In the genomic region with DNA sequence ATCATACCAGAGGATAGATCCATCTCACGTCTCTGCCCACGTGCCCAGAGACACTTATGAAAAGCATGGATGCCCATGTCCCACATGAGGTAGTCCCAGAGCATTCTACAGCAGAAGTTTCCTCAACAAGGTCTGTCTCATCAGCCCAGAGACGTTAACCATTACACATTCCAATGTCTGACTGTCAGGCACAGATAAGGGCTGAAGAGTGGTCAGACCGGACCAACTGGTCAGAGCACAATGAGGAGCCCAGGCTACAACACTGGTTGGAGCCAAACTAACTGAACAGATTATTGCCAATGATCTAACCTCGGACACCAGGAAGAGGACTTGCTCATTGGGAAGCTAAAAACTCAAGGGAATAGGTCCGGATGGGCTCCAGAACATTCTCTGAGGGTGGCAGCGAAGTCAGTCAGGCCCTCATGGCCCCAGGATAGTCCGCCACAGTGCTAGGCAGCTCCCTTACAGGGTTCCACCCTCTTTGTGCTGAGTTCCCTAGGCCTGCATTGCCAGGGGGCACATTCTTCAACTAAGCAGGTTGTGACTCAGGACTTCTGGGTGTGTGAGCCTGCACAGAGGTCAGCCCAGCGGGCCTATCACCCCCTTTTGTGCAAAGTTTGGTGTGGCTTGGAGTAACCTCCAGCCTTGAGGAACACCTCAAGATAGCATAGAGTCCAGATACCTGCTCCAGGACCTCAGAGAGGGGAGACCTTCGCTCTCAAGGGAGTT, we compare ENCODE assay signal across 12 mouse cellular contexts. TPM values are rescaled to one million over a fixed set of nuclear protein-coding genes. Genes with fewer than 3 reads are reported as not detected.
A peak's percentile ranks its signal among the peaks of the same experiment; 100 is the strongest.
DNase-seq lines count a peak whose midpoint lies in the region; ATAC-seq and TF ChIP-seq lines count a peak whose summit lies in the region.
"Had no signal": no experiment of that assay in that cellular context is flagged by ENCODE, and none has a peak within 500 bp of the region (broad histone marks: within the 10 kb centered on the region; RNA-seq: fewer than 3 reads in every experiment).

Gene Syt8 (plus strand): TSS at position 714 of the 729 bp plus-strand sequence.

- TF ChIP-seq POLR2A in embryonic fibroblast, embryonic 13.5 days (IDR thresholded peaks at IDR 0.05; ENCODE audit: low read depth, low read length) = no peak
- no peak for TF ChIP-seq POLR2A in thymus, adult 2 months (IDR thresholded peaks at IDR 0.05; ENCODE audit: control insufficient read depth, extremely low read depth, insufficient read depth, low read length, poor library complexity)

- no peak within 1 kb of the TSS for H3K27ac ChIP-seq in hindbrain, embryonic 12.5 days
- H3K27ac ChIP-seq in hindbrain, embryonic 13.5 days = no peak within 1 kb of the TSS
- peak within 1 kb of the TSS; percentile 2; the same call in 1 of the 2 replicates for H3K27ac ChIP-seq in embryonic fibroblast, embryonic 13.5 days (ENCODE audit: insufficient read depth, low read length)
- no peak within 1 kb of the TSS for H3K27ac ChIP-seq in lung, postnatal 0 days (ENCODE audit: low read length)
- no peak within 1 kb of the TSS for H3K27ac ChIP-seq in thymus, adult 2 months (ENCODE audit: control insufficient read depth, insufficient read depth, low read length)
- H3K27ac ChIP-seq: neural tube, embryonic 12.5 days had no signal

- H3K4me2 ChIP-seq in hindbrain, embryonic 12.5 days (replicated peaks) = no peak within 1 kb of the TSS
- H3K4me2 ChIP-seq in hindbrain, embryonic 13.5 days = no peak within 1 kb of the TSS
- no peak within 1 kb of the TSS; the same call in 1 of the 2 replicates for H3K4me2 ChIP-seq in lung, postnatal 0 days (replicated peaks; ENCODE audit: low read depth, low read length)
- H3K4me2 ChIP-seq: neural tube, embryonic 12.5 days had no signal

- TF ChIP-seq CTCF in embryonic fibroblast, embryonic 13.5 days (IDR thresholded peaks at IDR 0.05; ENCODE audit: borderline replicate concordance, insufficient read depth, low read length) = no peak
- no peak for TF ChIP-seq CTCF in lung, postnatal 0 days (IDR thresholded peaks at IDR 0.05)
- TF ChIP-seq CTCF in thymus, adult 2 months (IDR thresholded peaks at IDR 0.05; ENCODE audit: borderline replicate concordance, control insufficient read depth, extremely low read depth, insufficient read depth, low read length, poor library complexity) = no peak

- no peaks in the 10 kb centered on the region for H3K9me3 ChIP-seq in hindbrain, embryonic 12.5 days (replicated peaks)
- H3K9me3 ChIP-seq in hindbrain, embryonic 13.5 days = no peaks in the 10 kb centered on the region
- no peaks in the 10 kb centered on the region for H3K9me3 ChIP-seq in lung, postnatal 0 days (ENCODE audit: low read length)
- H3K9me3 ChIP-seq: neural tube, embryonic 12.5 days had no signal

- ATAC-seq in hindbrain, embryonic 12.5 days (ENCODE audit: low FRiP score) = no peak
- ATAC-seq in hindbrain, embryonic 13.5 days (ENCODE audit: low FRiP score) = no peak
- ATAC-seq in lung, postnatal 0 days = no peak

- H3K9ac ChIP-seq in hindbrain, embryonic 12.5 days = peak within 1 kb of the TSS; percentile 36; the same call in 1 of the 2 replicates
- H3K9ac ChIP-seq in hindbrain, embryonic 13.5 days = no peak within 1 kb of the TSS
- H3K9ac ChIP-seq in lung, postnatal 0 days (replicated peaks; ENCODE audit: low read depth) = no peak within 1 kb of the TSS
- H3K9ac ChIP-seq: neural tube, embryonic 12.5 days had no signal

- peak; percentile 84 for TF ChIP-seq EP300 in lung, postnatal 0 days (IDR thresholded peaks at IDR 0.05)

- no peaks in the 10 kb centered on the region for H3K27me3 ChIP-seq in hindbrain, embryonic 12.5 days
- no peaks in the 10 kb centered on the region; the same call in 1 of the 2 replicates for H3K27me3 ChIP-seq in hindbrain, embryonic 13.5 days
- H3K27me3 ChIP-seq in lung, postnatal 0 days (replicated peaks; ENCODE audit: insufficient read depth, low read length) = no peaks in the 10 kb centered on the region
- no peaks in the 10 kb centered on the region for H3K27me3 ChIP-seq in thymus, adult 2 months (ENCODE audit: control insufficient read depth, insufficient read depth, low read length)
- H3K27me3 ChIP-seq: neural tube, embryonic 12.5 days had no signal

- 83% methylated on average over 10 of the region's 10 CpGs for WGBS in hindbrain, embryonic 12.5 days
- 85% methylated on average over 10 of the region's 10 CpGs for WGBS in hindbrain, embryonic 13.5 days
- WGBS in lung, postnatal 0 days = 69% methylated on average over 10 of the region's 10 CpGs
- 89% methylated on average over 10 of the region's 10 CpGs for WGBS in thymus, adult 2 months

- no peak within 1 kb of the TSS for H3K4me3 ChIP-seq in hindbrain, embryonic 12.5 days
- H3K4me3 ChIP-seq in hindbrain, embryonic 13.5 days = no peak within 1 kb of the TSS
- H3K4me3 ChIP-seq in embryonic fibroblast, embryonic 13.5 days (ENCODE audit: insufficient read depth, low read length) = no peak within 1 kb of the TSS
- no peak within 1 kb of the TSS for H3K4me3 ChIP-seq in lung, postnatal 0 days (ENCODE audit: low read depth, low read length)
- no peak within 1 kb of the TSS for H3K4me3 ChIP-seq in thymus, adult 2 months (ENCODE audit: control insufficient read depth, insufficient read depth, low read length)
- H3K4me3 ChIP-seq: neural tube, embryonic 12.5 days had no signal

- no peaks in the 10 kb centered on the region for H3K36me3 ChIP-seq in hindbrain, embryonic 12.5 days
- H3K36me3 ChIP-seq in hindbrain, embryonic 13.5 days = no peaks in the 10 kb centered on the region
- H3K36me3 ChIP-seq in lung, postnatal 0 days (ENCODE audit: insufficient read depth, low read length) = no peaks in the 10 kb centered on the region
- no peaks in the 10 kb centered on the region for H3K36me3 ChIP-seq in thymus, adult 2 months (ENCODE audit: control insufficient read depth, insufficient read depth, low read length)
- H3K36me3 ChIP-seq: neural tube, embryonic 12.5 days had no signal

- DNase-seq in Muller cell, postnatal 12 days (ENCODE audit: inconsistent ontology term) = peak; percentile 64
- peak; percentile 53 for DNase-seq in lung, postnatal 0 days (ENCODE audit: low spot score)
- DNase-seq in thymus, adult 2 months = no peak
- DNase-seq in layer of hippocampus, adult 18-20 months (ENCODE audit: low spot score in 2 of 2) = no peak
- no peak for DNase-seq in embryo, embryonic 10.5 days (ENCODE audit: low spot score)
- DNase-seq: kidney, adult 18-20 months; spleen, adult 18-20 months had no signal

- peaks cover 22% of the 10 kb centered on the region for H3K4me1 ChIP-seq in hindbrain, embryonic 12.5 days
- H3K4me1 ChIP-seq in hindbrain, embryonic 13.5 days (replicated peaks) = peaks cover 17% of the 10 kb centered on the region
- H3K4me1 ChIP-seq in embryonic fibroblast, embryonic 13.5 days (ENCODE audit: control insufficient read depth, insufficient read depth, low read length) = peaks cover 10% of the 10 kb centered on the region
- peaks cover 20% of the 10 kb centered on the region for H3K4me1 ChIP-seq in lung, postnatal 0 days (ENCODE audit: insufficient read depth, low read depth, low read length)
- peaks cover 17% of the 10 kb centered on the region for H3K4me1 ChIP-seq in thymus, adult 2 months (replicated peaks; ENCODE audit: control insufficient read depth, insufficient read depth, low read length)

RNA-seq across cellular contexts. Expression of gene Syt8, which starts in this region (rescaled TPM):
- polyA plus RNA-seq in hindbrain, embryonic 12.5 days (2016; fragmentation: Nextera tagmentation; extraction: Ambion mirVana) = 0.30 TPM in 1 of 2 replicates, not detected in the other
- not detected in 2 replicates for polyA plus RNA-seq in hindbrain, embryonic 13.5 days (2015; fragmentation: Nextera tagmentation; extraction: Ambion mirVana)
- 1.3 and 2.4 TPM in 2 replicates for polyA plus RNA-seq in embryonic fibroblast, embryonic 13.5 days (2011; ENCODE audit: insufficient read length, low read depth, missing spikeins)
- 0.47 and 1.1 TPM in 2 replicates for polyA plus RNA-seq in lung, postnatal 0 days (2015; fragmentation: Nextera tagmentation; extraction: Ambion mirVana)
- 2.2 and 5.2 TPM in 2 replicates for polyA plus RNA-seq in thymus, adult 2 months (2012; rRNA removed)
- total RNA-seq in layer of hippocampus, adult 18-20 months (2021) = not detected
- polyA plus RNA-seq: cortical plate, adult 2 months had no signal

Comparison
In these comparisons a context has a peak if more than half of its experiments do, and no peak if none do; other contexts are left out.
1. DNase-seq: peak in Muller cell, postnatal 12 days (single experiment) and lung, postnatal 0 days (single experiment); none in thymus, adult 2 months (single experiment), layer of hippocampus, adult 18-20 months (0 of 2) and embryo, embryonic 10.5 days (single experiment).